Mouse (Mus musculus): ENCODE measurements at regions not wholly inside any gene's neighbourhood (a gene's known extent, or its start where the extent isn't known, plus 50 kb on each side); places are given as distances from the start of the nearest gene placed in this dataset.

DNA sequence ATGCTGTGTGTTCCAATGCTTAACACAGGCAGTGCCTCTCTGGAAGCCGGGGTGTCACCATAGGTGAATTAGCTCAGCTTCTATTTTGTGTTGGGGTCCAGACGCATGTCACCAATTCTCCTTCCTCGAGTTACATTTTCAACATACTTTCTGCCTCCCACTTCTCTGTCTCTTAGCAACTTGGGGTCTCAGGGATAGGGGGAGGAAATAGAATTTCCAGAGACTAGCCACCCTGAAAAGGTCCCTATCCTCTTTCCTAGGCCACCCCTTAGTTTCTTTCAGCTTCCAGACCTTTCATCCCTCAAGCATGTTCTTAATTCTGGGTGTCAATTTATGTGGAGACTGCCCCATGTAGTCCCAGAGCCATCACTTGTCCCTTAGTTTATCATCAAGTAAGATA, 135.6 kb downstream of the Kcna5 start:
- TF ChIP-seq CTCF (IDR thresholded peaks at IDR 0.05; ENCODE audit: low read depth) (no peak), EP300 (optimal IDR thresholded peaks at IDR 0.05) (no peak)
